Mouse (Mus musculus): ENCODE measurements at regions not wholly inside any gene's neighbourhood (a gene's known extent, or its start where the extent isn't known, plus 50 kb on each side); places are given as distances from the start of the nearest gene placed in this dataset.

DNA sequence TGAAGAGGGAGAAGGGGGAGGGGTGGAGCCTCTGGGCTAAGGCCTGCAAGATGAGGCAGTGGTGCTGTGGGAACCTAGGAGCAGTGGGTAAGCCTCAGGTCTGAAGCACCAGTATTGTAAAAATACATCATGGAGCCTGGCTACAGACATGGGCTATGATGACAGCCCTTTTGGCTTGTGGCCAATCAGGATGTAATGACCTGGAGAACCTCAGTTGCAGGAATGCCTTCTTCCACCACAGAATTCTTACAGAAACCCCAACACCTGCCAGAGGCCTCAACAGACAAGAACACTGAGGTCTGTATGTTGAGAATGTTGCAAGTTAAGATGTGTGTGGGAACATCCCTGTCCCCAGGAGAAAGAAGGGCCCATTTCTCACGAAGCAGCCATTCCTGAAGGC, 172.1 kb downstream of the Mtx2 start:
- H3K9ac ChIP-seq (ENCODE audit: low read depth, low read length) = no peak overlapping the region
- DNase-seq (ENCODE audit: low spot score) = no peak
- H3K4me3 ChIP-seq (replicated peaks; ENCODE audit: low read depth, low read length) = no peak overlapping the region
- ATAC-seq (replicated peaks; ENCODE audit: low FRiP score, low read depth) = no peak
- H3K27me3 ChIP-seq (ENCODE audit: insufficient read depth, low read length) = no peaks in the 10 kb centered on the region
- H3K4me2 ChIP-seq (ENCODE audit: low read length) = no peak overlapping the region
- 0 out of 2 replicates have a peak, but pooled peaks cover 4% of the 10 kb centered on the region for H3K4me1 ChIP-seq (replicated peaks; ENCODE audit: insufficient read depth, low read length)
- TF ChIP-seq CTCF (IDR thresholded peaks at IDR 0.05; ENCODE audit: low read depth) = no peak
- H3K36me3 ChIP-seq (ENCODE audit: insufficient read depth, low read length) = no peaks in the 10 kb centered on the region
- no peak overlapping the region for H3K27ac ChIP-seq
- 52% methylated on average over 1 of the region's 1 CpGs for WGBS
- no peaks in the 10 kb centered on the region for H3K9me3 ChIP-seq (replicated peaks; ENCODE audit: low read length)

DNA sequence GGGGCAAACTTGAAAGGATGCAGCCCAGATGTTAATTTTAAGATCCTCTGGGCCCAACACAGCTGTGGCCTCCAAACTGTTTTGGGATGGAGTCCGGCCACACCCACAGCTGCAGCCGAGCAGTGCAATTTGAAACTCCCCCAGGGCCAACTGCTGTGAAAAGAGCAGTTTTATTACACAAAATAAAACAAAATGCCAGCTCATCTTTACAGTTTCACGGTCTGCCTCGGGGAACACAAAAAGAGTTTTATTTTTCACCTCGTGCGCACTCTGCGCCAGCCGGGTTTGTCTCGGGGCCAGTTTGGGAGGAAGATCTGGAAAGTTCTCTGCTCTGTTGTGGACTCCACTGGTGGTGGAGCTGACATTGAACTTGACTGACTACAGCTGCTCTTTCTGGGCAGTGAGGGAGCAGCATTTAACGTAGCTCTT, 174.8 kb downstream of the Mtx2 start:
- H3K9me3 ChIP-seq (replicated peaks; ENCODE audit: low read length) = no peaks in the 10 kb centered on the region
- H3K27me3 ChIP-seq (ENCODE audit: insufficient read depth, low read length) = no peaks in the 10 kb centered on the region
- no peak overlapping the region for H3K4me3 ChIP-seq (replicated peaks; ENCODE audit: low read depth, low read length)
- H3K4me1 ChIP-seq (replicated peaks; ENCODE audit: insufficient read depth, low read length) = 0 out of 2 replicates have a peak, but pooled peaks cover 4% of the 10 kb centered on the region
- ATAC-seq (replicated peaks; ENCODE audit: low FRiP score, low read depth) (peak; percentile 63), DNase-seq (ENCODE audit: low spot score) (peak; percentile 85)
- H3K27ac ChIP-seq = no peak overlapping the region
- no peaks in the 10 kb centered on the region for H3K36me3 ChIP-seq (ENCODE audit: insufficient read depth, low read length)
- H3K4me2 ChIP-seq (ENCODE audit: low read length) = peak overlapping the region; percentile 9
- no peak overlapping the region for H3K9ac ChIP-seq (ENCODE audit: low read depth, low read length)
- 23% methylated on average over 10 of the region's 10 CpGs for WGBS
- no peak for TF ChIP-seq CTCF (IDR thresholded peaks at IDR 0.05; ENCODE audit: low read depth)

DNA sequence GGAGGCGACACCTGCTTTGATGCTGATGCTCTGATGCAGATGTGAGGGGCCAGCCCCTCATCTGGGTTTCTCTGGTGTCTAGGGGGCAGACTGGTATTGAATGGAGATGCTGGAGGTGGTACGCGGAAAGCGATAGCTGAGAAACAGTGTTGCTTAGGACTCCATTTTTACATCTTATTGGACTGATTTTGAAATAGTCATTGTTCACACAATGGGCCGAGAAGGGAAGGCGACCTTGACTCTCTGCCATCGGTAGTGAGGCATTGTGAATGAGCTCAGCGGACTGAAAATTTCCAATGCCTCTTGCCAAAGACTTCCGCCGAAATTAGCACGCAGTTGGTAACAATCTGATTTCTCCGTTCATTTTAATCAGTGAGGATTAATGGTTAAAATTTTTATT, 177.0 kb downstream of the Mtx2 start:
- Histone ChIP-seq H3K27ac (no peak overlapping the region), H3K9me3 (replicated peaks; ENCODE audit: low read length) (no peaks in the 10 kb centered on the region), H3K4me3 (replicated peaks; ENCODE audit: low read depth, low read length) (no peak overlapping the region), H3K4me1 (replicated peaks; ENCODE audit: insufficient read depth, low read length) (0 out of 2 replicates have a peak, but pooled peaks cover 4% of the 10 kb centered on the region), H3K36me3 (ENCODE audit: insufficient read depth, low read length) (no peaks in the 10 kb centered on the region), H3K27me3 (ENCODE audit: insufficient read depth, low read length) (no peaks in the 10 kb centered on the region), H3K9ac (ENCODE audit: low read depth, low read length) (no peak overlapping the region), H3K4me2 (ENCODE audit: low read length) (no peak overlapping the region)
- no peak for ATAC-seq (replicated peaks; ENCODE audit: low FRiP score, low read depth)
- no peak for TF ChIP-seq CTCF (IDR thresholded peaks at IDR 0.05; ENCODE audit: low read depth)
- DNase-seq (ENCODE audit: low spot score) = no peak
- WGBS = 69% methylated on average over 12 of the region's 12 CpGs

DNA sequence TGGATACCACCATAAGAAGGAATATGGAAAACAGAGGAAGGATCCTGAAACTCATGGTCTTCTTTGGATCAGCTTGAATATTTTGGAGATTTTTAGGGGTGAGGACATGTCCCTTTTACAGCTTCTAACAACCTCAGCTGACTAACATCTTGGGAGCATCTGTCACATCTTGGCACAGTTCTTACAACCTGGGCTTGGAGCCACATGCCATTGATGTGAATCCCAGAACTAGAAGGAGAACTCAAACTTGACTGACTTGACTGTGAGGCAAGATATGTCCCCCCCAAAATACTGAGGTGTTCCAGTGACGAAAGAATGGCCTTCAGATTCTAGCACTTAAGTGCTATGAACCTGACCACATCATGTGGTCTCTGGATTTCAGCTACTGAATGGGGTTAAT, 182.5 kb downstream of the Mtx2 start:
- 91% methylated on average over 1 of the region's 1 CpGs for WGBS
- Histone ChIP-seq H3K4me2 (ENCODE audit: low read length) (no peak overlapping the region), H3K36me3 (ENCODE audit: insufficient read depth, low read length) (no peaks in the 10 kb centered on the region), H3K9me3 (replicated peaks; ENCODE audit: low read length) (no peaks in the 10 kb centered on the region), H3K27ac (no peak overlapping the region), H3K4me1 (replicated peaks; ENCODE audit: insufficient read depth, low read length) (no peaks in the 10 kb centered on the region), H3K9ac (ENCODE audit: low read depth, low read length) (no peak overlapping the region), H3K27me3 (ENCODE audit: insufficient read depth, low read length) (no peaks in the 10 kb centered on the region), H3K4me3 (replicated peaks; ENCODE audit: low read depth, low read length) (no peak overlapping the region)
- ATAC-seq (replicated peaks; ENCODE audit: low FRiP score, low read depth) (no peak), DNase-seq (ENCODE audit: low spot score) (no peak)
- no peak for TF ChIP-seq CTCF (IDR thresholded peaks at IDR 0.05; ENCODE audit: low read depth)

DNA sequence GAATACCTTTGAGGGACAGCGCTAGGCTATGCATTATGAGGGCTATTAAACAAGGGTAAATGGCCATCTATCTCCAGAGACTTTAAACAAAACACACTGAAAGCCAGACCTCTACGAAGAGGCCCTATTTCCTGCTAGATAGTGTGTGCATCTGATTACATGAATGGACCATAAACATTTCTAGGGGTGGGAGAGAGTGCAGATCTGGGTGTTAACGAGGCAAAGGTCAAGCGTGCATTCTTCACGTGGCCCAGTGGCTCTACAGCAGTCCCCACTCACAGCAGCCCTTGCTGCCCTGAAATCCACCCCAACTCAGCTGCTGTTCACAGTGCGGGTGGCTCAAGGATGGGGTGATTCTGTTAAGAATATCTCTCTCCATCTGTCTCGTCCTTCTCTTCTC, 185.0 kb downstream of the Mtx2 start:
- no peaks in the 10 kb centered on the region for H3K4me1 ChIP-seq (replicated peaks; ENCODE audit: insufficient read depth, low read length)
- WGBS = 42% methylated on average over 7 of the region's 7 CpGs
- no peak overlapping the region for H3K27ac ChIP-seq
- H3K4me2 ChIP-seq (ENCODE audit: low read length) = no peak overlapping the region
- no peaks in the 10 kb centered on the region for H3K36me3 ChIP-seq (ENCODE audit: insufficient read depth, low read length)
- H3K9ac ChIP-seq (ENCODE audit: low read depth, low read length) = no peak overlapping the region
- H3K9me3 ChIP-seq (replicated peaks; ENCODE audit: low read length) = no peaks in the 10 kb centered on the region
- DNase-seq (ENCODE audit: low spot score) = no peak
- H3K4me3 ChIP-seq (replicated peaks; ENCODE audit: low read depth, low read length) = no peak overlapping the region
- TF ChIP-seq CTCF (IDR thresholded peaks at IDR 0.05; ENCODE audit: low read depth) = no peak
- H3K27me3 ChIP-seq (ENCODE audit: insufficient read depth, low read length) = no peaks in the 10 kb centered on the region
- no peak for ATAC-seq (replicated peaks; ENCODE audit: low FRiP score, low read depth)

DNA sequence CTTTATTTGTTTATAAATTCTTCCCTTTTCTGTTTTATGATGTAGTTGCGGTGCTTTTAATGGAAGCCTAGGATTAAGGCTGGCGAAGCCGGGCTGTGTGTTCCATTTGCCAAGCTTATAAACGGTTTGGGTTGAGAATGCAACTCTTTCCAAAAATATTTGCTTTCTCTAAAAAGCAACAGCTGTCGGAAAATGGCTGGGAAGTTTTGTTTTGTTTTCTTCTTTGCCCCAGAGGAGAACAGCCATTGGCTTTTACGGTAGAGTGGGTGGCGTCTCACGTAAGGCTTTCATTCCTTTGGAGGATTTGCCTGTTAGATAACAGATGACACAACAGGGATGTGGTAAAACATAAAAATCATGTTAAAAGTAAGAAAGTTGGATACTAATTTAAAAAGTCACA, 186.4 kb downstream of the Mtx2 start:
- Histone ChIP-seq H3K9me3 (replicated peaks; ENCODE audit: low read length) (no peaks in the 10 kb centered on the region), H3K4me2 (ENCODE audit: low read length) (peak overlapping the region; percentile 2; the same call in 1 of the 2 replicates), H3K4me3 (replicated peaks; ENCODE audit: low read depth, low read length) (no peak overlapping the region), H3K9ac (ENCODE audit: low read depth, low read length) (no peak overlapping the region), H3K27me3 (ENCODE audit: insufficient read depth, low read length) (no peaks in the 10 kb centered on the region), H3K36me3 (ENCODE audit: insufficient read depth, low read length) (no peaks in the 10 kb centered on the region), H3K4me1 (replicated peaks; ENCODE audit: insufficient read depth, low read length) (no peaks in the 10 kb centered on the region), H3K27ac (no peak overlapping the region)
- ATAC-seq (replicated peaks; ENCODE audit: low FRiP score, low read depth) (no peak), DNase-seq (ENCODE audit: low spot score) (peak; percentile 48)
- WGBS = 44% methylated on average over 8 of the region's 8 CpGs
- no peak for TF ChIP-seq CTCF (IDR thresholded peaks at IDR 0.05; ENCODE audit: low read depth)
